Mouse (Mus musculus) embryo, embryonic 10 days (tissue): ENCODE measurements around the gene Gm45140.

Experiments used
- DNase-seq: peaks from one replicate; pipeline ENCODE4 v3.0.0-alpha.2; 2015; ENCODE audit warnings: low spot score

Gene Gm45140

GRCm38 (mm10) chr6:87799576-87799975 lies 36.0 kb downstream of the Gm45140 start:
- DNase-seq = no peak

GRCm38 (mm10) chr6:87797321-87797720 lies 38.3 kb downstream of the Gm45140 start:
- DNase-seq = no peak

GRCm38 (mm10) chr6:87796251-87796880 lies 39.2 kb downstream of the Gm45140 start:
- no peak for DNase-seq

GRCm38 (mm10) chr6:87795385-87796150 lies 40.0 kb downstream of the Gm45140 start:
- DNase-seq = no peak

- DNase-seq = no peak
Measured at GRCm38 (mm10) chr6:87793821-87794510, 41.6 kb downstream of the Gm45140 start.

GRCm38 (mm10) chr6:87791826-87792225 lies 43.8 kb downstream of the Gm45140 start:
- DNase-seq = no peak

- no peak for DNase-seq
Measured at GRCm38 (mm10) chr6:87790779-87791480, 44.7 kb downstream of the Gm45140 start.

- no peak for DNase-seq
Measured at GRCm38 (mm10) chr6:87789791-87790190, 45.8 kb downstream of the Gm45140 start.

GRCm38 (mm10) chr6:87788896-87789587 lies 46.6 kb downstream of the Gm45140 start:
- no peak for DNase-seq

GRCm38 (mm10) chr6:87788266-87788895 lies 47.2 kb downstream of the Gm45140 start:
- no peak for DNase-seq

- DNase-seq = no peak
Measured at GRCm38 (mm10) chr6:87787108-87787890, 48.3 kb downstream of the Gm45140 start.

GRCm38 (mm10) chr6:87786621-87787020 lies 49.0 kb downstream of the Gm45140 start:
- DNase-seq = no peak

- DNase-seq = no peak
Measured at GRCm38 (mm10) chr6:87784033-87784432, 51.6 kb downstream of the Gm45140 start.

GRCm38 (mm10) chr6:87780546-87781301 lies 54.9 kb downstream of the Gm45140 start:
- no peak for DNase-seq

GRCm38 (mm10) chr6:87779174-87780165 lies 56.1 kb downstream of the Gm45140 start:
- no peak for DNase-seq

- no peak for DNase-seq
Measured at GRCm38 (mm10) chr6:87778294-87779173, 57.1 kb downstream of the Gm45140 start.

- DNase-seq = no peak
Measured at GRCm38 (mm10) chr6:87777842-87778241, 57.8 kb downstream of the Gm45140 start, which contains the start of gene Gp9. Gene Gp9 (plus strand): TSS chr6:87778072.
